Mouse (Mus musculus) midbrain, embryonic 11.5 days (tissue): Measurements from ENCODE around the gene Senp1. TPM values are rescaled to one million over a fixed set of nuclear protein-coding genes. Genes with fewer than 3 reads are reported as not detected.

Experiments used
- ATAC-seq: fragments of 200-750 bp; cut with Nextera tagmentation; 2 replicates; pipeline ENCODE4 v1.8.0; 2017; ENCODE audit warnings: moderate TSS enrichment, moderate library complexity; ENCODE audit not compliant: low FRiP score
- DNase-seq: peaks from one replicate; pipeline ENCODE4 v3.0.0; 2015; ENCODE audit warnings: low spot score; ENCODE audit errors: missing footprints
- H3K27ac ChIP-seq: fragments of 300-500 bp; sonication (generic); 2 replicates; pipeline ENCODE4 v1.5.1; 2014; ENCODE audit warnings: low read depth, low read length
- H3K27me3 ChIP-seq: fragments of 300-500 bp; sonication (generic); 2 replicates; pipeline ENCODE4 v1.6.1; 2014; ENCODE audit warnings: mild to moderate bottlenecking, low read length, moderate library complexity, mixed read lengths; ENCODE audit not compliant: control insufficient read depth, insufficient read depth
- H3K36me3 ChIP-seq: fragments of 300-500 bp; sonication (generic); 2 replicates; pipeline ENCODE4 v1.6.1; 2014; ENCODE audit warnings: mild to moderate bottlenecking, low read length, moderate library complexity, mixed read lengths; ENCODE audit not compliant: control insufficient read depth, insufficient read depth
- H3K4me1 ChIP-seq: fragments of 300-500 bp; sonication (generic); 2 replicates; pipeline ENCODE4 v1.6.1; 2014; ENCODE audit warnings: low read length; ENCODE audit not compliant: control insufficient read depth, insufficient read depth
- H3K4me2 ChIP-seq: fragments of 300-500 bp; sonication (generic); 2 replicates; pipeline ENCODE4 v1.6.1; 2014; ENCODE audit warnings: mild to moderate bottlenecking, moderate library complexity
- H3K4me3 ChIP-seq: fragments of 300-500 bp; sonication (generic); 2 replicates; pipeline ENCODE4 v1.5.1; 2014; ENCODE audit warnings: low read depth, low read length
- H3K9ac ChIP-seq: fragments of 300-500 bp; sonication (generic); 2 replicates; pipeline ENCODE4 v1.6.1; 2014; ENCODE audit warnings: low read length
- H3K9me3 ChIP-seq: fragments of 300-500 bp; sonication (generic); 2 replicates; pipeline ENCODE4 v1.6.1; 2016; ENCODE audit warnings: low read length; ENCODE audit not compliant: control insufficient read depth
- WGBS: fragments of 180-500 bp; shearing (Covaris S2); extraction: QIAGEN DNeasy Blood & Tissue Kit; methylation state at CpG from one replicate; pipeline ENCODE4 v1.1.7; 2014; 5-methylcytosine and 5-hydroxymethylcytosine counted together
- polyA plus RNA-seq: library from polyadenylated mRNA; unstranded; fragments of >200 nt; fragmentation: Nextera tagmentation; extraction: Ambion mirVana; gene quantifications from 2 replicates; pipeline ENCODE4 v1.2.1, GENCODE M21; 2014

Senp1 gene
- polyA plus RNA-seq, 1 experiment from 2014 or later = 46.2 TPM

- 26% methylated on average over 13 of the region's 13 CpGs for WGBS
- Histone ChIP-seq H3K9me3 (no peaks in the 10 kb centered on the region), H3K4me2 (peak overlapping the region; percentile 15; the same call in 1 of the 2 replicates), H3K4me3 (no peak overlapping the region), H3K27me3 (no peaks in the 10 kb centered on the region; the same call in 1 of the 2 replicates), H3K4me1 (peaks cover 51% of the 10 kb centered on the region), H3K36me3 (peaks cover 21% of the 10 kb centered on the region), H3K9ac (peak overlapping the region; percentile 63), H3K27ac (peak overlapping the region; percentile 98)
- ATAC-seq = peak; percentile 2; the same call in 1 of the 2 replicates
- DNase-seq = peak; percentile 92
Observed at GRCm38 (mm10) chr15:97992027-97992711, 101.4 kb downstream of the Senp1 start.

GRCm38 (mm10) chr15:97991285-97991895 is 102.2 kb downstream of the Senp1 start:
- ATAC-seq = no peak
- WGBS = 3% methylated on average over 12 of the region's 12 CpGs
- H3K4me2 ChIP-seq = peak overlapping the region; percentile 14
- H3K4me3 ChIP-seq = no peak overlapping the region
- H3K27ac ChIP-seq = peak overlapping the region; percentile 98
- H3K27me3 ChIP-seq = no peaks in the 10 kb centered on the region; the same call in 1 of the 2 replicates
- peaks cover 51% of the 10 kb centered on the region for H3K4me1 ChIP-seq
- peak overlapping the region; percentile 63 for H3K9ac ChIP-seq
- no peaks in the 10 kb centered on the region for H3K9me3 ChIP-seq
- peaks cover 21% of the 10 kb centered on the region for H3K36me3 ChIP-seq
- peak; percentile 92 for DNase-seq

GRCm38 (mm10) chr15:97990721-97991120 is 102.8 kb downstream of the Senp1 start:
- peak; percentile 94 for DNase-seq
- Histone ChIP-seq H3K36me3 (peaks cover 23% of the 10 kb centered on the region), H3K27me3 (no peaks in the 10 kb centered on the region; the same call in 1 of the 2 replicates), H3K4me2 (peak overlapping the region; percentile 14), H3K9ac (peak overlapping the region; percentile 63), H3K27ac (peak overlapping the region; percentile 98), H3K4me1 (peaks cover 51% of the 10 kb centered on the region), H3K9me3 (no peaks in the 10 kb centered on the region), H3K4me3 (peak overlapping the region; percentile 13; the same call in 1 of the 2 replicates)
- 6% methylated on average over 4 of the region's 4 CpGs for WGBS
- ATAC-seq = no peak

GRCm38 (mm10) chr15:97990124-97990523 is 103.4 kb downstream of the Senp1 start:
- under 1% methylated on average over 6 of the region's 6 CpGs for WGBS
- H3K4me2 ChIP-seq = peak overlapping the region; percentile 14
- no peaks in the 10 kb centered on the region; the same call in 1 of the 2 replicates for H3K27me3 ChIP-seq
- H3K27ac ChIP-seq = peak overlapping the region; percentile 98
- H3K9me3 ChIP-seq = no peaks in the 10 kb centered on the region
- ATAC-seq (peak; percentile 82), DNase-seq (peak; percentile 97)
- no peak overlapping the region; the same call in 1 of the 2 replicates for H3K9ac ChIP-seq
- no peak overlapping the region for H3K4me3 ChIP-seq
- H3K36me3 ChIP-seq = peaks cover 24% of the 10 kb centered on the region
- peaks cover 51% of the 10 kb centered on the region for H3K4me1 ChIP-seq

GRCm38 (mm10) chr15:97989544-97989943 is 104.0 kb downstream of the Senp1 start:
- H3K36me3 ChIP-seq = peaks cover 21% of the 10 kb centered on the region

More at GRCm38 (mm10) chr15:97989544-97989943, 104.0 kb downstream of the Senp1 start:
- H3K9me3 ChIP-seq = no peaks in the 10 kb centered on the region
- DNase-seq (peak; percentile 91), ATAC-seq (peak; percentile 47)
- peak overlapping the region; percentile 98 for H3K27ac ChIP-seq
- H3K4me1 ChIP-seq = peaks cover 51% of the 10 kb centered on the region
- no peak overlapping the region for H3K4me3 ChIP-seq
- peak overlapping the region; percentile 42 for H3K9ac ChIP-seq
- no peaks in the 10 kb centered on the region; the same call in 1 of the 2 replicates for H3K27me3 ChIP-seq
- WGBS = 9% methylated on average over 1 of the region's 1 CpGs
- H3K4me2 ChIP-seq = peak overlapping the region; percentile 14

Other genes with a start within 250 kb of the Senp1 start
- 14.6 and 16.7 TPM in 2 replicates for gene Hdac7, start 249.2 kb downstream of the Senp1 start, polyA plus RNA-seq
- 0.10 and 0.38 TPM in 2 replicates for gene Vdr, start 183.1 kb downstream of the Senp1 start, polyA plus RNA-seq
- 60.4 and 62.7 TPM in 2 replicates for gene Tmem106c, start 129.5 kb downstream of the Senp1 start, polyA plus RNA-seq
- 94.5 and 94.6 TPM in 2 replicates for gene Col2a1, start 89.0 kb downstream of the Senp1 start, polyA plus RNA-seq
- gene Pfkm, start 1.2 kb downstream of the Senp1 start, polyA plus RNA-seq = 36.3 TPM in 2 replicates
- gene Asb8, start 71.9 kb upstream of the Senp1 start, polyA plus RNA-seq = 44.4 and 49.4 TPM in 2 replicates
- 12.7 TPM in 2 replicates for gene Ccdc184, start 73.4 kb upstream of the Senp1 start, polyA plus RNA-seq
- not detected in 2 replicates for gene Olfr288, start 101.8 kb upstream of the Senp1 start, polyA plus RNA-seq
- gene Gm44579, start 127.2 kb upstream of the Senp1 start, polyA plus RNA-seq = not detected in 2 replicates
- not detected in 2 replicates for gene Olfr287, start 127.3 kb upstream of the Senp1 start, polyA plus RNA-seq
- not detected in 2 replicates for gene Olfr286, start 140.7 kb upstream of the Senp1 start, polyA plus RNA-seq
- not detected in 2 replicates for gene H1fnt, start 163.5 kb upstream of the Senp1 start, polyA plus RNA-seq
- gene Zfp641, start 202.4 kb upstream of the Senp1 start, polyA plus RNA-seq = 1.6 and 1.9 TPM in 2 replicates
- not detected in 2 replicates for gene Olfr285, start 223.6 kb upstream of the Senp1 start, polyA plus RNA-seq
- gene Olfr284, start 247.2 kb upstream of the Senp1 start, polyA plus RNA-seq = not detected in 2 replicates